Mouse (Mus musculus): ENCODE results near the gene Aven.

- TF ChIP-seq EP300 (IDR thresholded peaks at IDR 0.05; ENCODE audit: low read depth): no peak
- no peak for TF ChIP-seq CTCF (IDR thresholded peaks at IDR 0.05; ENCODE audit: low read depth)
These were observed 24.5 kb downstream of the Aven start for GRCm38 (mm10) chr2:112517218-112517617.

All from heart, postnatal 0 days (tissue).